Mouse (Mus musculus): ENCODE measurements around the gene Aqp9.

- TF ChIP-seq CTCF (IDR thresholded peaks at IDR 0.05; ENCODE audit: control insufficient read depth, insufficient read depth, insufficient read length) (no peak), CEBPB (IDR thresholded peaks at IDR 0.05; ENCODE audit: low read depth) (no peak), MAX (IDR thresholded peaks at IDR 0.05) (no peak), USF1 (IDR thresholded peaks at IDR 0.05; ENCODE audit: low read depth) (no peak)
Observed at GRCm38 (mm10) chr9:71140205-71140604, 28.3 kb downstream of the Aqp9 start.
